Mouse (Mus musculus) CH12.LX (cell line): ENCODE results near the gene B230219D22Rik.

ENCODE experiments used
- CTCF ChIP-seq, 2 experiments: IDR thresholded peaks in 1 of 2; conservative IDR thresholded peaks in 1 of 2; 2 replicates each; pipeline ENCODE4 v1.5.1; 2011 to 2012; ENCODE audit warnings: low read depth in 2 of 2, low read length in 2 of 2, improper control_type of control experiment in 1 of 2, inconsistent platforms in 1 of 2, mild to moderate bottlenecking in 1 of 2, moderate library complexity in 1 of 2
- E2F4 ChIP-seq: IDR thresholded peaks from 2 replicates; pipeline ENCODE4 v1.6.1; 2011; ENCODE audit warnings: low read depth, low read length, improper control_type of control experiment; ENCODE audit not compliant: insufficient replicate concordance
- EP300 ChIP-seq: IDR thresholded peaks from 2 replicates; pipeline ENCODE4 v1.6.1; 2011; ENCODE audit warnings: low read length, improper control_type of control experiment
- ETS1 ChIP-seq: conservative IDR thresholded peaks from 2 replicates; pipeline ENCODE4 v1.6.1; 2012; ENCODE audit warnings: low read depth, mild to moderate bottlenecking, inconsistent platforms, low read length, improper control_type of control experiment, moderate library complexity
- MAFK ChIP-seq: IDR thresholded peaks from 2 replicates; pipeline ENCODE4 v1.6.1; 2011; ENCODE audit warnings: low read length, improper control_type of control experiment; ENCODE audit not compliant: insufficient replicate concordance
- MEF2A ChIP-seq: IDR thresholded peaks from 2 replicates; pipeline ENCODE4 v1.6.1; 2014; ENCODE audit warnings: low read depth, mild to moderate bottlenecking, inconsistent platforms, low read length, improper control_type of control experiment, borderline replicate concordance
- MXI1 ChIP-seq: IDR thresholded peaks from 2 replicates; pipeline ENCODE4 v1.6.1; 2011; ENCODE audit warnings: mild to moderate bottlenecking, low read depth, low read length, improper control_type of control experiment
- NRF1 ChIP-seq: IDR thresholded peaks from 2 replicates; pipeline ENCODE4 v1.6.1; 2014; ENCODE audit warnings: low read depth, mild to moderate bottlenecking, inconsistent platforms, low read length, improper control_type of control experiment, moderate library complexity
- POLR2A ChIP-seq: IDR thresholded peaks from 2 replicates; pipeline ENCODE4 v1.6.1; 2011; ENCODE audit warnings: low read depth, mild to moderate bottlenecking, improper control_type of control experiment, low read length
- SMC3 ChIP-seq: IDR thresholded peaks from 2 replicates; pipeline ENCODE4 v1.6.1; 2011; ENCODE audit warnings: low read depth, low read length, improper control_type of control experiment
- ZMIZ1 ChIP-seq: IDR thresholded peaks from 2 replicates; pipeline ENCODE4 v1.6.1; 2012; ENCODE audit warnings: low read depth, mild to moderate bottlenecking, inconsistent platforms, low read length, improper control_type of control experiment
- ZNF384 ChIP-seq: IDR thresholded peaks from 2 replicates; pipeline ENCODE4 v1.6.1; 2012; ENCODE audit warnings: low read depth, low read length, improper control_type of control experiment, inconsistent platforms

DNA sequence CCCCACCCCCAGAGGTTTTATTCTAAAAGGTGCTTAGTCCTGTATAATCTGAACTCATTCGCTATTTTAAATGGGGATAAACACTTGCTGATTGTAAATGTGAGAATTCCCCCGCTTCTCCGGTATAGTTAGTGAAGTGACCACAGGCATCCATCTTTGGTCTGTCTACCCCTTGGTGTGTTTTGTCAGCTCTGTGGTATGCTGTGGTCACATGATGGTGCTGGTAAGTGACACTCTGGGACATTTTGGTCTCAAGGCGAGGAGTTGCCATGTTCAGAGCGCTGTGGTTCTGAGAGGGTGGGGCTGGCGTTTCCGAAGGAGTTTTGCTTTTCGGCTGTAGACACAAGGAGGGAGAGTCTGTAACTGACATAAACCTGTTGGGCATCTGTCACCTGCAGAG, 45.0 kb downstream of the B230219D22Rik start:
- TF ChIP-seq POLR2A (no peak), EP300 (no peak), SMC3 (no peak), ZMIZ1 (no peak), NRF1 (no peak), CTCF (conservative IDR thresholded peaks at IDR 0.05 in 1 of 2, IDR thresholded peaks at IDR 0.05 in 1 of 2; ENCODE audit: low read depth in 2 of 2, low read length in 2 of 2) (no peak), E2F4 (no peak), ETS1 (no peak), MEF2A (no peak), MAFK (no peak), ZNF384 (no peak), MXI1 (no peak)
